27 mouse cellular contexts compared by ENCODE assay signal in genomic region chr9:110893429-110893828, GRCm38 (mm10). TPM values are rescaled to one million over a fixed set of nuclear protein-coding genes. Genes with fewer than 3 reads are reported as not detected.
A peak's percentile ranks its signal among the peaks of the same experiment; 100 is the strongest.
DNase-seq lines count a peak whose midpoint lies in the region; ATAC-seq and TF ChIP-seq lines count a peak whose summit lies in the region.
"Had no signal": no experiment of that assay in that cellular context is flagged by ENCODE, and none has a peak within 500 bp of the region (broad histone marks: within the 10 kb centered on the region; RNA-seq: fewer than 3 reads in every experiment).

No protein-coding gene starts in this region.

- no peaks in the 10 kb centered on the region for H3K27me3 ChIP-seq in liver, adult 2 months (ENCODE audit: control insufficient read depth, insufficient read depth, low read length)
- 0 out of 2 replicates have a peak, but pooled peaks cover 5% of the 10 kb centered on the region for H3K27me3 ChIP-seq in liver, embryonic 12.5 days (replicated peaks)
- no peaks in the 10 kb centered on the region for H3K27me3 ChIP-seq in E14TG2a.4 (ENCODE audit: insufficient read depth, low read length)
- no peaks in the 10 kb centered on the region for H3K27me3 ChIP-seq in forebrain, embryonic 16.5 days (replicated peaks; ENCODE audit: control insufficient read depth, insufficient read depth, low read length)
- no peaks in the 10 kb centered on the region for H3K27me3 ChIP-seq in midbrain, postnatal 0 days (ENCODE audit: insufficient read depth, low read length)
- H3K27me3 ChIP-seq: embryonic facial prominence, embryonic 15.5 days had no signal

- H3K9me3 ChIP-seq in liver, embryonic 12.5 days (replicated peaks): no peaks in the 10 kb centered on the region
- no peaks in the 10 kb centered on the region for H3K9me3 ChIP-seq in E14TG2a.4 (ENCODE audit: low read length)
- H3K9me3 ChIP-seq in forebrain, embryonic 16.5 days (ENCODE audit: control insufficient read depth, low read length): no peaks in the 10 kb centered on the region
- H3K9me3 ChIP-seq in midbrain, postnatal 0 days (ENCODE audit: low read length): no peaks in the 10 kb centered on the region
- H3K9me3 ChIP-seq: embryonic facial prominence, embryonic 15.5 days; forebrain, embryonic 10.5 days; G1E; hindbrain, embryonic 13.5 days had no signal

- no peak overlapping the region for H3K9ac ChIP-seq in liver, adult 2 months (ENCODE audit: low read depth, low read length)
- no peak overlapping the region for H3K9ac ChIP-seq in liver, embryonic 12.5 days
- no peak overlapping the region for H3K9ac ChIP-seq in forebrain, embryonic 16.5 days (replicated peaks; ENCODE audit: low read depth, low read length)
- no peak overlapping the region for H3K9ac ChIP-seq in midbrain, postnatal 0 days (replicated peaks; ENCODE audit: low read length, poor library complexity, severe bottlenecking)
- H3K9ac ChIP-seq: embryonic facial prominence, embryonic 15.5 days; hindbrain, embryonic 13.5 days had no signal

- H3K4me2 ChIP-seq in liver, embryonic 12.5 days: no peak overlapping the region
- no peak overlapping the region for H3K4me2 ChIP-seq in forebrain, embryonic 16.5 days (ENCODE audit: low read length)
- H3K4me2 ChIP-seq in midbrain, postnatal 0 days (ENCODE audit: low read depth, low read length, poor library complexity, severe bottlenecking): no peak overlapping the region
- H3K4me2 ChIP-seq: embryonic facial prominence, embryonic 15.5 days; hindbrain, embryonic 13.5 days had no signal

- H3K27ac ChIP-seq in liver, adult 2 months (replicated peaks; ENCODE audit: insufficient read depth, low read depth, low read length): no peak overlapping the region
- H3K27ac ChIP-seq in liver, embryonic 12.5 days: no peak overlapping the region
- peak overlapping the region; percentile 56; the same call in 1 of the 2 replicates for H3K27ac ChIP-seq in brown adipose tissue, adult 24 weeks (replicated peaks; ENCODE audit: low read depth, low read length)
- H3K27ac ChIP-seq in forebrain, embryonic 16.5 days (ENCODE audit: low read length): no peak overlapping the region
- no peak overlapping the region for H3K27ac ChIP-seq in midbrain, postnatal 0 days (ENCODE audit: low read depth, low read length)
- H3K27ac ChIP-seq: embryonic facial prominence, embryonic 15.5 days; hindbrain, embryonic 13.5 days; hindbrain, postnatal 0 days had no signal

- no peak for ATAC-seq in liver, embryonic 12.5 days
- peak; percentile 35; the same call in 1 of the 2 replicates for ATAC-seq in megakaryocyte progenitor cell, adult 5-6 weeks (replicated peaks; ENCODE audit: poor library complexity)
- no peak for ATAC-seq in forebrain, embryonic 16.5 days
- no peak for ATAC-seq in midbrain, postnatal 0 days (ENCODE audit: low FRiP score)
- ATAC-seq: forebrain, embryonic 14.5 days; hindbrain, postnatal 0 days had no signal

- DNase-seq in liver, adult 2 months (ENCODE audit: extremely low read depth, low read depth, low spot score): no peak
- DNase-seq in midbrain, postnatal 0 days (ENCODE audit: low spot score): no peak
- DNase-seq: adrenal gland, postnatal 10 days; cerebellum, adult 11-12 months; cerebellum, adult 9-10 months; cerebellum, postnatal 25 days; gastrocnemius, postnatal 25 days; heart, adult 11 months; heart, postnatal 10 days had no signal

- peak overlapping the region; percentile 36; the same call in 1 of the 2 replicates for H3K4me3 ChIP-seq in liver, adult 2 months (ENCODE audit: insufficient read depth, low read depth, low read length)
- no peak overlapping the region for H3K4me3 ChIP-seq in liver, embryonic 12.5 days
- H3K4me3 ChIP-seq in E14TG2a.4 (replicated peaks; ENCODE audit: low read length): 0 out of 2 replicates have a peak overlapping the region, but pooled peaks have one; percentile 29
- peak overlapping the region; percentile 40; the same call in 1 of the 2 replicates for H3K4me3 ChIP-seq in brown adipose tissue, adult 24 weeks (ENCODE audit: insufficient read depth, low read depth, low read length)
- H3K4me3 ChIP-seq in forebrain, embryonic 16.5 days (replicated peaks; ENCODE audit: low read length): no peak overlapping the region
- no peak overlapping the region for H3K4me3 ChIP-seq in midbrain, postnatal 0 days (ENCODE audit: low read depth, low read length)
- H3K4me3 ChIP-seq: embryonic facial prominence, embryonic 15.5 days; erythroblast, embryonic 14.5 days; forebrain, embryonic 10.5 days; hindbrain, embryonic 13.5 days had no signal

- WGBS in liver, adult 2 months: 83% methylated on average over 10 of the region's 10 CpGs
- WGBS in liver, embryonic 12.5 days (ENCODE audit: insufficient replicate concordance): 38% methylated on average over 10 of the region's 10 CpGs
- WGBS in forebrain, embryonic 16.5 days: 66% methylated on average over 10 of the region's 10 CpGs
- 61% methylated on average over 10 of the region's 10 CpGs for WGBS in midbrain, postnatal 0 days

- H3K4me1 ChIP-seq in liver, adult 2 months (ENCODE audit: control insufficient read depth, insufficient read depth, low read length): peaks cover 5% of the 10 kb centered on the region
- H3K4me1 ChIP-seq in liver, embryonic 12.5 days: peaks cover 33% of the 10 kb centered on the region
- peaks cover 66% of the 10 kb centered on the region for H3K4me1 ChIP-seq in E14TG2a.4 (replicated peaks; ENCODE audit: low read depth, low read length)
- H3K4me1 ChIP-seq in brown adipose tissue, adult 24 weeks (ENCODE audit: control insufficient read depth, insufficient read depth, insufficient read length, low read length): peaks cover 24% of the 10 kb centered on the region
- peaks cover 5% of the 10 kb centered on the region for H3K4me1 ChIP-seq in forebrain, embryonic 16.5 days (replicated peaks; ENCODE audit: control insufficient read depth, insufficient read depth, low read length)
- H3K4me1 ChIP-seq in midbrain, postnatal 0 days (ENCODE audit: insufficient read depth, low read length): no peaks in the 10 kb centered on the region

- no peak for TF ChIP-seq POLR2A in liver, adult 2 months (IDR thresholded peaks at IDR 0.05; ENCODE audit: extremely low read depth, insufficient read depth, low read length)

- no peaks in the 10 kb centered on the region for H3K79me2 ChIP-seq in liver, adult 2 months (ENCODE audit: control insufficient read depth, insufficient read depth, low read length)

- no peak for TF ChIP-seq CTCF in liver, adult 2 months (IDR thresholded peaks at IDR 0.05; ENCODE audit: low read depth, low read length)
- no peak for TF ChIP-seq CTCF in E14TG2a.4 (conservative IDR thresholded peaks at IDR 0.05; ENCODE audit: low read length)
- TF ChIP-seq CTCF in midbrain, postnatal 0 days (IDR thresholded peaks at IDR 0.05): no peak

- H3K36me3 ChIP-seq in liver, adult 2 months (ENCODE audit: control insufficient read depth, insufficient read depth, low read length): peaks cover 14% of the 10 kb centered on the region; the same call in 1 of the 2 replicates
- H3K36me3 ChIP-seq in liver, embryonic 12.5 days: peaks cover 3% of the 10 kb centered on the region; the same call in 1 of the 2 replicates
- H3K36me3 ChIP-seq in E14TG2a.4 (ENCODE audit: insufficient read depth, low read length): peaks cover 60% of the 10 kb centered on the region
- no peaks in the 10 kb centered on the region for H3K36me3 ChIP-seq in forebrain, embryonic 16.5 days (ENCODE audit: control insufficient read depth, insufficient read depth)
- no peaks in the 10 kb centered on the region; the same call in 1 of the 2 replicates for H3K36me3 ChIP-seq in midbrain, postnatal 0 days (ENCODE audit: insufficient read depth, low read length)
- H3K36me3 ChIP-seq: forebrain, embryonic 10.5 days; G1E; hindbrain, embryonic 13.5 days had no signal

RNA-seq across cellular contexts. Expression of gene Tmie, which starts 13.5 kb away (rescaled TPM):
- total RNA-seq in liver, adult 2 months (2014; rRNA removed): 4.4 and 5.5 TPM in 2 replicates
- polyA plus RNA-seq in liver, adult 2 months (2012; rRNA removed): 13.1 and 20.8 TPM in 2 replicates
- polyA plus RNA-seq in liver, embryonic 12.5 days (2016; fragmentation: Nextera tagmentation; extraction: Ambion mirVana): 1.4 and 1.6 TPM in 2 replicates
- 1.5 and 1.8 TPM in 2 replicates for polyA plus RNA-seq in brown adipose tissue, adult 24 weeks (2012; ENCODE audit: insufficient read depth, insufficient read length, missing spikeins)
- not detected in 2 replicates for total RNA-seq in megakaryocyte progenitor cell, adult 5-6 weeks (2015)
- total RNA-seq in megakaryocyte progenitor cell, adult 5-6 weeks (2017): not detected in 2 replicates
- 0.86 and 1.8 TPM in 2 replicates for polyA plus RNA-seq in forebrain, embryonic 16.5 days (2015; fragmentation: Nextera tagmentation; extraction: Ambion mirVana)
- 3.7 and 7.6 TPM in 2 replicates for total RNA-seq in midbrain, postnatal 0 days (2014; rRNA removed)
- polyA plus RNA-seq in midbrain, postnatal 0 days (2015; fragmentation: Nextera tagmentation; extraction: Ambion mirVana): 6.6 and 7.6 TPM in 2 replicates
- polyA plus RNA-seq: erythroblast, embryonic 14.5 days; G1E had no signal

RNA-seq across cellular contexts. Expression of gene Als2cl, which starts 13.8 kb away (rescaled TPM):
- 8.0 and 16.8 TPM in 2 replicates for total RNA-seq in liver, adult 2 months (2014; rRNA removed)
- 29.1 and 45.5 TPM in 2 replicates for polyA plus RNA-seq in liver, adult 2 months (2012; rRNA removed)
- polyA plus RNA-seq in liver, embryonic 12.5 days (2016; fragmentation: Nextera tagmentation; extraction: Ambion mirVana): 2.4 and 3.2 TPM in 2 replicates
- 5.7 and 9.0 TPM in 2 replicates for polyA plus RNA-seq in brown adipose tissue, adult 24 weeks (2012; ENCODE audit: insufficient read depth, insufficient read length, missing spikeins)
- total RNA-seq in megakaryocyte progenitor cell, adult 5-6 weeks (2015): 0.07 and 0.44 TPM in 2 replicates
- 0.08 and 0.20 TPM in 2 replicates for total RNA-seq in megakaryocyte progenitor cell, adult 5-6 weeks (2017)
- polyA plus RNA-seq in forebrain, embryonic 16.5 days (2015; fragmentation: Nextera tagmentation; extraction: Ambion mirVana): 0.65 and 1.1 TPM in 2 replicates
- 5.8 and 9.0 TPM in 2 replicates for total RNA-seq in midbrain, postnatal 0 days (2014; rRNA removed)
- 1.2 and 1.6 TPM in 2 replicates for polyA plus RNA-seq in midbrain, postnatal 0 days (2015; fragmentation: Nextera tagmentation; extraction: Ambion mirVana)
- total RNA-seq: G1E had no signal
- polyA plus RNA-seq: G1E had no signal

RNA-seq across cellular contexts. Expression of gene Fam240a, which starts 23.2 kb away (rescaled TPM):
- total RNA-seq in liver, adult 2 months (2014; rRNA removed): not detected in 2 replicates
- not detected in 2 replicates for polyA plus RNA-seq in liver, adult 2 months (2012; rRNA removed)
- polyA plus RNA-seq in liver, embryonic 12.5 days (2016; fragmentation: Nextera tagmentation; extraction: Ambion mirVana): not detected in 2 replicates
- not detected in 2 replicates for polyA plus RNA-seq in brown adipose tissue, adult 24 weeks (2012; ENCODE audit: insufficient read depth, insufficient read length, missing spikeins)
- total RNA-seq in megakaryocyte progenitor cell, adult 5-6 weeks (2015): not detected in 2 replicates
- total RNA-seq in megakaryocyte progenitor cell, adult 5-6 weeks (2017): not detected in 2 replicates
- polyA plus RNA-seq in forebrain, embryonic 16.5 days (2015; fragmentation: Nextera tagmentation; extraction: Ambion mirVana): not detected in 2 replicates
- total RNA-seq in midbrain, postnatal 0 days (2014; rRNA removed): not detected in 2 replicates
- not detected in 2 replicates for polyA plus RNA-seq in midbrain, postnatal 0 days (2015; fragmentation: Nextera tagmentation; extraction: Ambion mirVana)
- total RNA-seq: adrenal gland, postnatal 10 days; adrenal gland, postnatal 4 days; G1E; heart, postnatal 10 days; hematopoietic stem cell, adult 5-6 weeks; hindbrain, postnatal 0 days had no signal
- polyA plus RNA-seq: brain, embryonic 14.5 days; cortical plate, adult 2 months; embryonic facial prominence, embryonic 15.5 days; erythroblast, embryonic 14.5 days; forebrain, embryonic 10.5 days; forebrain, embryonic 14.5 days; G1E; heart, embryonic 14.5 days; hindbrain, embryonic 13.5 days; hindbrain, postnatal 0 days; intestine, embryonic 14.5 days had no signal

RNA-seq across cellular contexts. Expression of gene Prss50, which starts 35.7 kb away (rescaled TPM):
- total RNA-seq in liver, adult 2 months (2014; rRNA removed): not detected in 2 replicates
- polyA plus RNA-seq in liver, adult 2 months (2012; rRNA removed): not detected in 2 replicates
- polyA plus RNA-seq in liver, embryonic 12.5 days (2016; fragmentation: Nextera tagmentation; extraction: Ambion mirVana): 27.5 and 30.9 TPM in 2 replicates
- not detected in 2 replicates for polyA plus RNA-seq in brown adipose tissue, adult 24 weeks (2012; ENCODE audit: insufficient read depth, insufficient read length, missing spikeins)
- total RNA-seq in megakaryocyte progenitor cell, adult 5-6 weeks (2015): 2.3 and 10.4 TPM in 2 replicates
- 1.4 and 1.6 TPM in 2 replicates for total RNA-seq in megakaryocyte progenitor cell, adult 5-6 weeks (2017)
- polyA plus RNA-seq in forebrain, embryonic 16.5 days (2015; fragmentation: Nextera tagmentation; extraction: Ambion mirVana): 0.14 TPM in 1 of 2 replicates, not detected in the other
- total RNA-seq in midbrain, postnatal 0 days (2014; rRNA removed): 0.57 and 1.0 TPM in 2 replicates
- 1.3 and 1.5 TPM in 2 replicates for polyA plus RNA-seq in midbrain, postnatal 0 days (2015; fragmentation: Nextera tagmentation; extraction: Ambion mirVana)
- total RNA-seq: G1E; gastrocnemius, postnatal 25 days; heart, postnatal 10 days; hematopoietic stem cell, adult 5-6 weeks had no signal
- polyA plus RNA-seq: forebrain, embryonic 14.5 days; G1E; heart, embryonic 14.5 days had no signal

RNA-seq across cellular contexts. Expression of gene Prss46, which starts 49.1 kb away (rescaled TPM):
- total RNA-seq in liver, adult 2 months (2014; rRNA removed): not detected in 2 replicates
- polyA plus RNA-seq in liver, adult 2 months (2012; rRNA removed): not detected in 2 replicates
- not detected in 2 replicates for polyA plus RNA-seq in liver, embryonic 12.5 days (2016; fragmentation: Nextera tagmentation; extraction: Ambion mirVana)
- not detected in 2 replicates for polyA plus RNA-seq in brown adipose tissue, adult 24 weeks (2012; ENCODE audit: insufficient read depth, insufficient read length, missing spikeins)
- not detected in 2 replicates for total RNA-seq in megakaryocyte progenitor cell, adult 5-6 weeks (2015)
- total RNA-seq in megakaryocyte progenitor cell, adult 5-6 weeks (2017): not detected in 2 replicates
- not detected in 2 replicates for polyA plus RNA-seq in forebrain, embryonic 16.5 days (2015; fragmentation: Nextera tagmentation; extraction: Ambion mirVana)
- not detected in 2 replicates for total RNA-seq in midbrain, postnatal 0 days (2014; rRNA removed)
- polyA plus RNA-seq in midbrain, postnatal 0 days (2015; fragmentation: Nextera tagmentation; extraction: Ambion mirVana): 0.12 TPM in 1 of 2 replicates, not detected in the other
- total RNA-seq: adrenal gland, postnatal 10 days; adrenal gland, postnatal 4 days; G1E; gastrocnemius, postnatal 25 days; heart, postnatal 10 days; hematopoietic stem cell, adult 5-6 weeks; hindbrain, postnatal 0 days had no signal
- polyA plus RNA-seq: brain, embryonic 14.5 days; cortical plate, adult 2 months; embryonic facial prominence, embryonic 15.5 days; erythroblast, embryonic 14.5 days; forebrain, embryonic 10.5 days; forebrain, embryonic 14.5 days; G1E; heart, embryonic 14.5 days; hindbrain, embryonic 13.5 days; hindbrain, postnatal 0 days; intestine, embryonic 14.5 days had no signal

Comparison
In these comparisons a context has a peak if more than half of its experiments do, and no peak if none do; other contexts are left out.
1. H3K4me3 ChIP-seq: peak in liver, adult 2 months (single experiment), E14TG2a.4 (single experiment) and brown adipose tissue, adult 24 weeks (single experiment); none in liver, embryonic 12.5 days (single experiment), forebrain, embryonic 16.5 days (single experiment) and midbrain, postnatal 0 days (single experiment).